Mouse (Mus musculus): ENCODE results near the gene Clstn1.

DNA sequence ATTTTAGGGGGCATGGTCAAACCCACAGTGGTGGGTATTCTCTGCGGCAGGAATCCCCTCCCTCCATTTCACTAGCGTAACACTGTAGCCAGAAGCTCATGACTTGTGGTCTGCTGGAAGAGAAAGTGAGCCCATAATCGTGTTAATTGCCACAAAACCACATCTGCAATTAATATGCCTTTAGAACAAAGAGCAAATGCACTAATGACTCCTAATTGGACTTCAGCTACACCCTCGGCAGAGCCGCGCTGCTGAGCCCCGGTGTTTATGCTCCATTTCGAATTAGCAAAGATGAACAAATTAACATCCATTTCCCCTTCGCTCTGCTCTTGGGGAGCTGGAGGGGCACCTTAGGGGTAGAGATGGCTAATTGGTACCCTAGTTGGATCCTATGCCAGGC is 10.2 kb upstream of the Clstn1 start:
- TF ChIP-seq CTCF (IDR thresholded peaks at IDR 0.05) (no peak), EP300 (IDR thresholded peaks at IDR 0.05; ENCODE audit: insufficient read depth, low read depth, low read length) (no peak)

Data from heart, adult 2 months (tissue).